Mouse (Mus musculus) ovary, postnatal 36 days (tissue): ENCODE measurements around the gene Schip1.

ENCODE experiments used
- DNase-seq: peaks from one replicate; pipeline ENCODE4 v3.0.0; 2022; ENCODE audit warnings: low spot score, mixed read lengths

The Schip1 gene

GRCm38 (mm10) chr3:68388023-68388422 lies 323.4 kb downstream of the Schip1 start:
- DNase-seq, result no peak

GRCm38 (mm10) chr3:68393578-68393977 lies 329.0 kb downstream of the Schip1 start:
- no peak for DNase-seq

GRCm38 (mm10) chr3:68398691-68399090 lies 334.1 kb downstream of the Schip1 start:
- no peak for DNase-seq

GRCm38 (mm10) chr3:68400121-68400520 lies 335.5 kb downstream of the Schip1 start:
- DNase-seq, result no peak

GRCm38 (mm10) chr3:68403343-68403742 lies 338.7 kb downstream of the Schip1 start:
- DNase-seq, result no peak

- DNase-seq, result no peak
Measured at GRCm38 (mm10) chr3:68403783-68404217, 339.2 kb downstream of the Schip1 start.

- DNase-seq, result no peak
Measured at GRCm38 (mm10) chr3:68405724-68406123, 341.1 kb downstream of the Schip1 start.

GRCm38 (mm10) chr3:68412262-68412661 lies 347.7 kb downstream of the Schip1 start:
- DNase-seq, result no peak

- no peak for DNase-seq
Measured at GRCm38 (mm10) chr3:68419792-68420191, 355.2 kb downstream of the Schip1 start.

- DNase-seq, result no peak
Measured at GRCm38 (mm10) chr3:68420927-68421326, 356.3 kb downstream of the Schip1 start.

GRCm38 (mm10) chr3:68421849-68422248 lies 357.2 kb downstream of the Schip1 start:
- DNase-seq, result no peak

GRCm38 (mm10) chr3:68428081-68428480 lies 363.5 kb downstream of the Schip1 start:
- DNase-seq, result no peak

- no peak for DNase-seq
Measured at GRCm38 (mm10) chr3:68434435-68434834, 369.8 kb downstream of the Schip1 start.

- DNase-seq, result no peak
Measured at GRCm38 (mm10) chr3:68434897-68435296, 370.3 kb downstream of the Schip1 start.

GRCm38 (mm10) chr3:68448480-68448879 lies 383.9 kb downstream of the Schip1 start:
- DNase-seq, result no peak

GRCm38 (mm10) chr3:68451634-68452033 lies 387.0 kb downstream of the Schip1 start:
- DNase-seq, result no peak

GRCm38 (mm10) chr3:68453266-68453665 lies 388.7 kb downstream of the Schip1 start:
- DNase-seq, result no peak

- no peak for DNase-seq
Measured at GRCm38 (mm10) chr3:68453719-68454455, 389.3 kb downstream of the Schip1 start.

- no peak for DNase-seq
Measured at GRCm38 (mm10) chr3:68466643-68467042, 402.0 kb downstream of the Schip1 start.

GRCm38 (mm10) chr3:68467941-68468687 lies 403.5 kb downstream of the Schip1 start:
- DNase-seq, result peak; percentile 12

- DNase-seq, result no peak
Measured at GRCm38 (mm10) chr3:68469643-68470042, 405.0 kb downstream of the Schip1 start.

GRCm38 (mm10) chr3:68470061-68470460 lies 405.5 kb downstream of the Schip1 start:
- no peak for DNase-seq

- no peak for DNase-seq
Measured at GRCm38 (mm10) chr3:68470622-68471021, 406.0 kb downstream of the Schip1 start.
